Mouse (Mus musculus) cortical plate, adult 2 months (tissue): ENCODE measurements around the gene Gm28038. TPM values are rescaled to one million over a fixed set of nuclear protein-coding genes. Genes with fewer than 3 reads are reported as not detected.

ENCODE experiments used
- H3K27ac ChIP-seq: fragments of 200-500 bp; 2 replicates; pipeline ENCODE4 v1.5.1; 2012; ENCODE audit warnings: low read length, control low read depth, inconsistent platforms; ENCODE audit not compliant: insufficient read depth
- H3K4me1 ChIP-seq: fragments of 200-500 bp; 2 replicates; pipeline ENCODE4 v1.6.1; 2011; ENCODE audit warnings: low read length; ENCODE audit not compliant: control insufficient read depth, insufficient read depth
- H3K4me3 ChIP-seq: fragments of 200-500 bp; 2 replicates; pipeline ENCODE4 v1.5.1; 2011; ENCODE audit warnings: mild to moderate bottlenecking, low read length, control low read depth; ENCODE audit not compliant: insufficient read depth
- CTCF ChIP-seq: fragments of 200-500 bp; IDR thresholded peaks from 2 replicates; pipeline ENCODE4 v1.5.1; 2011; ENCODE audit warnings: mild to moderate bottlenecking, control low read depth, low read length; ENCODE audit not compliant: insufficient read depth; ENCODE audit errors: extremely low read depth
- POLR2A ChIP-seq: fragments of 200-500 bp; IDR thresholded peaks from 2 replicates; pipeline ENCODE4 v1.6.1; 2011; ENCODE audit warnings: mild to moderate bottlenecking, low read length, control low read depth; ENCODE audit not compliant: insufficient read depth; ENCODE audit errors: extremely low read depth
- polyA plus RNA-seq: library from polyadenylated mRNA; depleted of rRNA; stranded (reverse); fragments of >200 nt; gene quantifications from 2 replicates; pipeline ENCODE4 v1.2.3, GENCODE M21; 2012; rRNA removed

The Gm28038 gene
- polyA plus RNA-seq, 1 experiment = not detected

GRCm38 (mm10) chr2:30337179-30337578 lies 56.3 kb downstream of the Gm28038 start:
- no peak for TF ChIP-seq CTCF
- TF ChIP-seq POLR2A = no peak
- Histone ChIP-seq H3K27ac (no peak overlapping the region), H3K4me3 (no peak overlapping the region), H3K4me1 (peaks cover 3% of the 10 kb centered on the region)

DNA sequence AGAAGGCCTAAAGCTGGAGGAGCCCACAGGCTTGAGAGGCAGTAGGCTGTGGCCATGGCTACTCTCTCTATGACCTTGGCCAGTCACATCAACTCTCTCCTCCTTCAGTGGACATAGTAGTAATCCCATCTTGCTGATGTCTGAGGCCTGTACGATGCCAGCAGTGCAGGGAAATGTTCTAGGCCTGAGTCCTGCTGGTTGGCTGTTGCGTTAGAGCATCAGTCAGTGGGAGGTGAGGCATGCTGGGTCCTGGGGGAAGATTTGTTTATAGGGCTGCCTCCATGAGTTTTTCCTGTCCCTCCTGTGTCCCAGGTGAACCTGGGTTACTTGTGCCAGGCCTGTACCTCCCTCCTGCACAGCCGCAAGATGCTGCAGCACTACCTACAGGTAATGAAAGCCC lies 61.2 kb downstream of the Gm28038 start:
- H3K4me3 ChIP-seq = no peak overlapping the region

DNA sequence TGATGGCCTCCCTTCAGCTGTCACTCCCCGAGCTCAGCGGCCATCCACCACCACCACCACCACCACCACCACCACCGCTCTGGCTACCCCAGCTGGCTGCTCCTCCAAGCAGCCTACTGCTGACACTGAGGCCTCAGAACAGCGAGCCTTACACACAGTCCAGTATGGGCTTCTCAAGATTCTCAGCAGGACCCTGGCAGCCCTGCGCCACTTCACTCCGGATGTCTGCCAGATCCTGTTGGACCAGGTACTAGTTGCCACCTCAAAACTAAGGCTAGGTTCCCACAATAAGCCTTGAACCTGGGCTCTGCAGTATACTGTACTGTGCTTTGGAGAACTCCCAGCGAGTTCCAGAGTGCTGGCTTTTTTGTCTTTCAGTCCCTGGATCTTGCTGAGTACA lies 61.7 kb downstream of the Gm28038 start:
- Histone ChIP-seq H3K4me1 (no peaks in the 10 kb centered on the region), H3K27ac (no peak overlapping the region), H3K4me3 (no peak overlapping the region)
- TF ChIP-seq CTCF = no peak
- 0 out of 2 replicates have a peak, but pooled peaks have one; percentile 13 for TF ChIP-seq POLR2A

More for the DNA sequence above, 61.2 kb downstream of the Gm28038 start:
- no peak for TF ChIP-seq CTCF
- H3K27ac ChIP-seq = no peak overlapping the region
- peaks cover 2% of the 10 kb centered on the region; the same call in 1 of the 2 replicates for H3K4me1 ChIP-seq

- H3K4me1 ChIP-seq = no peaks in the 10 kb centered on the region
- H3K27ac ChIP-seq = no peak overlapping the region
- H3K4me3 ChIP-seq = no peak overlapping the region
- TF ChIP-seq CTCF (no peak), POLR2A (peak; percentile 21; the same call in 1 of the 2 replicates)
Observed at GRCm38 (mm10) chr2:30343601-30344137, 62.8 kb downstream of the Gm28038 start.

DNA sequence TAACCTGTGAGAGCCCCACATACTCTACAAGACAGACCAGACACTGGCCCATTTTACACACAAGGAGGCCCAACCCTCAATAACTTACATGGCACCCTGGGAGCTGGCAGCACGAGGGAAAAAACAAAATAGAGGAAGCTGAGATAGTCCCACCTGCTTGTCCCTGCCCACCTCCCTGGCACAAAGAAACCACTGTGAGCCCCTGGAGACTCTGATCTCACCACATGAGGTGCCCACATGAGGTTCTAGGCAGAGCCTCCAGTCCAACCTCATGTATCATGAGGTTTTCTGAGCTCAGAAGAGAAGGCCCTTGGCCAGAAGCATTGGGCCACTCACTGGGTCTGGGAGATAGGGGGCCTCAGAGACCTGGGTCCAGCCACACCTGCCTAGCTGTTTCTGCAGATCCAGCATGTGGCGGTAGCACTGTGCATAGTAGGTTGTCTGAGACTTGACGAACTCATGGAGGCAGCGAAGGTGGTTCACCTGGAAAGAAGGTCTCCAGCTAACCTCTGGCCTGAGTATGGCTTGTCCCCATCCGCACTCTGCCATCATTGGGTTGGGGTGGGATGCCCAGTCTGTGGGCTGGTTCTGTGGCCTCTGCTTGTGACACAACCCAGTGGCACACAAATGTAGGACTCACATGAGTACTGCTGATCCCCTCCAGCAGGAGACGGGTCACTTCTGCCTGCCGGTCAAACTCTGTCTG lies 65.3 kb downstream of the Gm28038 start:
- no peak overlapping the region for H3K4me3 ChIP-seq
- H3K27ac ChIP-seq = no peak overlapping the region
- TF ChIP-seq CTCF (no peak), POLR2A (no peak)
- no peaks in the 10 kb centered on the region for H3K4me1 ChIP-seq

DNA sequence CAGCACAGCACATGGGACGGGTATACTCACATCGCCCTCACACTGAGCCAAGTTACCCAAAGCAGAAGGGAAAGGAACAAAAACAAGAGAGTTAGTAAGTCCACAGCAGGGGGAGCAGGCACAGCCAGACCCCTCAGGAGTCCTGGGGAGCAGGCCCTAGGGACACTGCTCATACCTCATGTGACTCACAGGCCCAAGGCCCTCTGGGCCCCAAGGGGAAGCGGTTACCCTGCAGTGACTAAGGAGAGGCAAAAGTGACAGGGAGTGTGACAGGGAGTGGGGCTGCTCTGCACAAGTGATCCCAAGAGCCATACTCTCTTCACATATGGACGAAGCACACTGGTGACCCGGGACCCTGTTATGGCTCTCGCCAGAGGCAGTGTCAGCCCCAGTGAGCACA lies 68.4 kb downstream of the Gm28038 start:
- H3K4me3 ChIP-seq = no peak overlapping the region
- no peak for TF ChIP-seq CTCF
- H3K4me1 ChIP-seq = peaks cover 2% of the 10 kb centered on the region; the same call in 1 of the 2 replicates

More for the DNA sequence above, 68.4 kb downstream of the Gm28038 start:
- H3K27ac ChIP-seq = no peak overlapping the region

Other genes starting within 250 kb of the Gm28038 start
- gene Wdr34, start 232.2 kb upstream of the Gm28038 start, polyA plus RNA-seq = 50.8 and 51.9 TPM in 2 replicates
- 153 and 167 TPM in 2 replicates for gene Set, start 223.7 kb upstream of the Gm28038 start, polyA plus RNA-seq
- 2.2 and 2.4 TPM in 2 replicates for gene Pkn3, start 203.4 kb upstream of the Gm28038 start, polyA plus RNA-seq
- gene Zdhhc12, start 187.4 kb upstream of the Gm28038 start, polyA plus RNA-seq = 18.9 and 19.5 TPM in 2 replicates
- 155 and 173 TPM in 2 replicates for gene Zer1, start 156.5 kb upstream of the Gm28038 start, polyA plus RNA-seq
- gene Tbc1d13, start 147.3 kb upstream of the Gm28038 start, polyA plus RNA-seq = 43.4 and 43.8 TPM in 2 replicates
- gene Endog, start 109.5 kb upstream of the Gm28038 start, polyA plus RNA-seq = 32.9 and 33.4 TPM in 2 replicates
- gene Spout1, start 102.6 kb upstream of the Gm28038 start, polyA plus RNA-seq = 49.2 and 50.5 TPM in 2 replicates
- 21.5 and 22.4 TPM in 2 replicates for gene Kyat1, start 75.2 kb upstream of the Gm28038 start, polyA plus RNA-seq
- 32.4 and 35.3 TPM in 2 replicates for gene Lrrc8a, start 43.3 kb upstream of the Gm28038 start, polyA plus RNA-seq
- gene Gm28035, start 40.5 kb upstream of the Gm28038 start, polyA plus RNA-seq = 17.7 and 18.5 TPM in 2 replicates
- gene Phyhd1, start 14.8 kb upstream of the Gm28038 start, polyA plus RNA-seq = 32.2 and 34.1 TPM in 2 replicates
- 16.7 and 16.9 TPM in 2 replicates for gene Dolk, start 5.3 kb downstream of the Gm28038 start, polyA plus RNA-seq
- 15.7 and 16.5 TPM in 2 replicates for gene Nup188, start 5.4 kb downstream of the Gm28038 start, polyA plus RNA-seq
- gene Sh3glb2, start 78.3 kb downstream of the Gm28038 start, polyA plus RNA-seq = 520 and 530 TPM in 2 replicates
- gene Miga2, start 83.2 kb downstream of the Gm28038 start, polyA plus RNA-seq = 85.6 and 97.0 TPM in 2 replicates
- 32.0 and 35.5 TPM in 2 replicates for gene Dolpp1, start 111.2 kb downstream of the Gm28038 start, polyA plus RNA-seq
- gene Crat, start 134.8 kb downstream of the Gm28038 start, polyA plus RNA-seq = 44.7 and 50.9 TPM in 2 replicates
- 167 and 176 TPM in 2 replicates for gene Ptpa, start 135.0 kb downstream of the Gm28038 start, polyA plus RNA-seq
- 19.5 and 22.1 TPM in 2 replicates for gene Ier5l, start 193.2 kb downstream of the Gm28038 start, polyA plus RNA-seq